ENCODE assay signal across 24 mouse cellular contexts in the genomic region with DNA sequence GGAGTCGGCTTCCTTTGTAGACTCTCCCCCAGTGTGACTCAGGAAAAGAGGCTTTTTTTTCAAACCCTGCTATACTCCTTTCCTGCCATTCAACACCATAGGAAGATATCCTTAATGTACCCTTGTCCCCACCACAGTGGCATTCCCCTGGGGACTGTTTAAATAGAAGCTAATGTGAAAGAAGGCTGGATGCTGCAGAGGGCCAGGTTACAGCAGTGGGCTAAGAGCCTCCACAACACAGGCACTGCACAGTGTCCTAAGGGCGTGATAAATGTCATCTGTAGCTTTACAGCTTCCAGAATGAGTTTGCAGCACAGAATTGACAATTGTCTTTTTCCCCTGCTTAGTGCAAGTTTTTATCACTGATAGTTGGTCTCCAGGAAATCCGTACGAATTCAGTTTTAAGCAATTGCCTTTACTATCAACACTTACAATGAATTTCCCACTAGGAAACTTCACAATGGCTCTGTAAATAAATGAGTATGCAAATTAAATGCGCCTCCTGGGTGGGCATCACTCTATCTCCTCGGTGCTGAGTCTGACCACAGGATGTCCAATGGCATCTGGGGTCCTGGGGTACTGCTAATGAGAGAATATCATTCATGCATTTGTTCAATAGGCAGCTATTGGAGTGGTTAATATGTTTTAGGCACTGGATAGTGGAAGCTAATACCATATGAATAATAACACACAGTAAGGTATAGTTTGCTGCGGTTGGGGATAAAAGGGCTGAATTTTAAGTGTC.
DNase-seq lines count a peak whose midpoint lies in the region; ATAC-seq and TF ChIP-seq lines count a peak whose summit lies in the region.
"Had no signal": no experiment of that assay in that cellular context is flagged by ENCODE, and none has a peak within 500 bp of the region (broad histone marks: within the 10 kb centered on the region; RNA-seq: fewer than 3 reads in every experiment).

No protein-coding gene starts in this region.

- no peak for TF ChIP-seq CTCF in forebrain, postnatal 0 days (IDR thresholded peaks at IDR 0.05; ENCODE audit: low read depth)
- no peak for TF ChIP-seq CTCF in brain, embryonic 14.5 days (IDR thresholded peaks at IDR 0.05; ENCODE audit: borderline replicate concordance, extremely low read depth, insufficient read depth, insufficient read length)
- TF ChIP-seq CTCF in liver, postnatal 0 days (IDR thresholded peaks at IDR 0.05; ENCODE audit: low read depth), result no peak
- TF ChIP-seq CTCF in gastrocnemius, adult 2 months (IDR thresholded peaks at IDR 0.05), result no peak

- intact Hi-C loops in gastrocnemius, adult 2 months (cut with DNase I), result no loop called here

- DNase-seq in forebrain, postnatal 0 days, result no peak
- peak; percentile 46 for DNase-seq in brain, embryonic 14.5 days (ENCODE audit: low read depth)
- DNase-seq in liver, postnatal 0 days, result no peak
- no peak for DNase-seq in right cerebral cortex, postnatal 14 days
- DNase-seq in gastrocnemius, adult 2 months, result no peak
- DNase-seq: adrenal gland, postnatal 25 days; B cell, adult 2 months; cerebellum, adult 11-12 months; cerebellum, postnatal 14 days; gastrocnemius, postnatal 14 days; heart, adult 18-20 months; lung, embryonic 14.5 days; lung, postnatal 36 days; right cerebral cortex, adult 18-20 months; thymus, postnatal 14 days had no signal

- no peaks in the 10 kb centered on the region for H3K27me3 ChIP-seq in forebrain, embryonic 13.5 days
- no peaks in the 10 kb centered on the region for H3K27me3 ChIP-seq in forebrain, postnatal 0 days (ENCODE audit: insufficient read depth, low read length)
- peaks cover 9% of the 10 kb centered on the region; the same call in 1 of the 2 replicates for H3K27me3 ChIP-seq in hindbrain, embryonic 13.5 days
- H3K27me3 ChIP-seq in midbrain, embryonic 15.5 days (replicated peaks), result no peaks in the 10 kb centered on the region
- H3K27me3 ChIP-seq in liver, postnatal 0 days (ENCODE audit: insufficient read depth, low read length), result no peaks in the 10 kb centered on the region
- H3K27me3 ChIP-seq: embryonic facial prominence, embryonic 12.5 days; heart, embryonic 15.5 days; limb, embryonic 12.5 days; liver, embryonic 12.5 days had no signal

- no peaks in the 10 kb centered on the region for H3K36me3 ChIP-seq in forebrain, embryonic 13.5 days (ENCODE audit: poor library complexity, severe bottlenecking)
- no peaks in the 10 kb centered on the region for H3K36me3 ChIP-seq in forebrain, postnatal 0 days (ENCODE audit: insufficient read depth)
- H3K36me3 ChIP-seq in hindbrain, embryonic 13.5 days, result no peaks in the 10 kb centered on the region
- no peaks in the 10 kb centered on the region for H3K36me3 ChIP-seq in midbrain, embryonic 15.5 days (replicated peaks)
- H3K36me3 ChIP-seq in liver, postnatal 0 days (replicated peaks; ENCODE audit: insufficient read depth, low read length), result no peaks in the 10 kb centered on the region
- H3K36me3 ChIP-seq: embryonic facial prominence, embryonic 12.5 days; heart, embryonic 15.5 days; limb, embryonic 12.5 days; liver, embryonic 12.5 days had no signal

- H3K27ac ChIP-seq in forebrain, embryonic 13.5 days, result no peak overlapping the region
- H3K27ac ChIP-seq in forebrain, postnatal 0 days (ENCODE audit: low read depth, low read length), result no peak overlapping the region
- H3K27ac ChIP-seq in hindbrain, embryonic 13.5 days, result peak overlapping the region; percentile 55
- H3K27ac ChIP-seq in midbrain, embryonic 15.5 days, result peak overlapping the region; percentile 50
- no peak overlapping the region for H3K27ac ChIP-seq in liver, postnatal 0 days (ENCODE audit: low read depth)
- no peak overlapping the region for H3K27ac ChIP-seq in gastrocnemius, adult 2 months
- H3K27ac ChIP-seq: embryonic facial prominence, embryonic 12.5 days; heart, embryonic 15.5 days; limb, embryonic 12.5 days; liver, embryonic 12.5 days had no signal

- H3K4me3 ChIP-seq in forebrain, embryonic 13.5 days, result no peak overlapping the region
- no peak overlapping the region for H3K4me3 ChIP-seq in forebrain, postnatal 0 days (ENCODE audit: low read depth, low read length)
- H3K4me3 ChIP-seq in hindbrain, embryonic 13.5 days, result no peak overlapping the region
- H3K4me3 ChIP-seq in midbrain, embryonic 15.5 days, result no peak overlapping the region
- H3K4me3 ChIP-seq in liver, postnatal 0 days (ENCODE audit: low read depth, low read length), result no peak overlapping the region
- H3K4me3 ChIP-seq in gastrocnemius, adult 2 months, result no peak overlapping the region
- H3K4me3 ChIP-seq: embryonic facial prominence, embryonic 12.5 days; erythroblast, embryonic 14.5 days; heart, embryonic 15.5 days; limb, embryonic 12.5 days; liver, embryonic 12.5 days had no signal

- no peak for TF ChIP-seq EP300 in liver, postnatal 0 days (IDR thresholded peaks at IDR 0.05; ENCODE audit: low read depth)

- H3K4me2 ChIP-seq in forebrain, embryonic 13.5 days, result no peak overlapping the region; the same call in 1 of the 2 replicates
- H3K4me2 ChIP-seq in forebrain, postnatal 0 days (ENCODE audit: low read depth), result no peak overlapping the region
- H3K4me2 ChIP-seq in hindbrain, embryonic 13.5 days, result no peak overlapping the region
- no peak overlapping the region for H3K4me2 ChIP-seq in midbrain, embryonic 15.5 days
- no peak overlapping the region for H3K4me2 ChIP-seq in liver, postnatal 0 days (ENCODE audit: low read depth, low read length)
- H3K4me2 ChIP-seq: embryonic facial prominence, embryonic 12.5 days; heart, embryonic 15.5 days; limb, embryonic 12.5 days; liver, embryonic 12.5 days; lung, embryonic 14.5 days had no signal

- WGBS in forebrain, embryonic 13.5 days, result 14% methylated on average over 7 of the region's 7 CpGs
- WGBS in forebrain, postnatal 0 days, result 16% methylated on average over 7 of the region's 7 CpGs
- WGBS in hindbrain, embryonic 13.5 days, result 12% methylated on average over 7 of the region's 7 CpGs
- 17% methylated on average over 7 of the region's 7 CpGs for WGBS in midbrain, embryonic 15.5 days
- WGBS in liver, postnatal 0 days (ENCODE audit: insufficient replicate concordance), result 36% methylated on average over 7 of the region's 7 CpGs

- peak; percentile 50; the same call in 1 of the 2 replicates for ATAC-seq in forebrain, embryonic 13.5 days
- no peak for ATAC-seq in forebrain, postnatal 0 days
- ATAC-seq in hindbrain, embryonic 13.5 days (ENCODE audit: low FRiP score), result peak; percentile 75
- peak; percentile 56 for ATAC-seq in midbrain, embryonic 15.5 days (replicated peaks)
- no peak for ATAC-seq in liver, postnatal 0 days
- ATAC-seq: intestine, postnatal 0 days; liver, embryonic 12.5 days had no signal

- no peaks in the 10 kb centered on the region for H3K9me3 ChIP-seq in forebrain, embryonic 13.5 days (replicated peaks)
- no peaks in the 10 kb centered on the region for H3K9me3 ChIP-seq in forebrain, postnatal 0 days (ENCODE audit: low read length)
- H3K9me3 ChIP-seq in hindbrain, embryonic 13.5 days, result no peaks in the 10 kb centered on the region
- no peaks in the 10 kb centered on the region for H3K9me3 ChIP-seq in midbrain, embryonic 15.5 days
- H3K9me3 ChIP-seq in liver, postnatal 0 days (ENCODE audit: low read length), result no peaks in the 10 kb centered on the region
- H3K9me3 ChIP-seq: embryonic facial prominence, embryonic 12.5 days; heart, embryonic 15.5 days; limb, embryonic 12.5 days; liver, embryonic 12.5 days had no signal

- no peak overlapping the region for H3K9ac ChIP-seq in forebrain, embryonic 13.5 days
- H3K9ac ChIP-seq in forebrain, postnatal 0 days, result no peak overlapping the region
- H3K9ac ChIP-seq in hindbrain, embryonic 13.5 days, result no peak overlapping the region
- no peak overlapping the region for H3K9ac ChIP-seq in midbrain, embryonic 15.5 days
- H3K9ac ChIP-seq in liver, postnatal 0 days (replicated peaks), result no peak overlapping the region
- H3K9ac ChIP-seq: embryonic facial prominence, embryonic 12.5 days; heart, embryonic 15.5 days; limb, embryonic 12.5 days; liver, embryonic 12.5 days; lung, embryonic 14.5 days had no signal

- no peak for TF ChIP-seq POLR2A in brain, embryonic 14.5 days (IDR thresholded peaks at IDR 0.05; ENCODE audit: borderline replicate concordance, extremely low read depth, insufficient read depth, insufficient read length, poor library complexity, severe bottlenecking)

- peaks cover 18% of the 10 kb centered on the region for H3K4me1 ChIP-seq in forebrain, embryonic 13.5 days
- no peaks in the 10 kb centered on the region for H3K4me1 ChIP-seq in forebrain, postnatal 0 days (ENCODE audit: insufficient read depth)
- peaks cover 24% of the 10 kb centered on the region for H3K4me1 ChIP-seq in hindbrain, embryonic 13.5 days (replicated peaks)
- H3K4me1 ChIP-seq in midbrain, embryonic 15.5 days, result peaks cover 19% of the 10 kb centered on the region
- H3K4me1 ChIP-seq in liver, postnatal 0 days (ENCODE audit: insufficient read depth), result no peaks in the 10 kb centered on the region
- H3K4me1 ChIP-seq: embryonic facial prominence, embryonic 12.5 days; liver, embryonic 12.5 days had no signal

Comparison
In these comparisons a context has a peak if more than half of its experiments do, and no peak if none do; other contexts are left out.
1. ATAC-seq: peak in forebrain, embryonic 13.5 days (single experiment), hindbrain, embryonic 13.5 days (single experiment) and midbrain, embryonic 15.5 days (single experiment); none in forebrain, postnatal 0 days (single experiment) and liver, postnatal 0 days (single experiment).
2. H3K27ac ChIP-seq: peak in hindbrain, embryonic 13.5 days (single experiment) and midbrain, embryonic 15.5 days (single experiment); none in forebrain, embryonic 13.5 days (single experiment), forebrain, postnatal 0 days (single experiment), liver, postnatal 0 days (single experiment) and gastrocnemius, adult 2 months (single experiment).